Mouse (Mus musculus): ENCODE data around the gene Adarb1. TPM values are rescaled to one million over a fixed set of nuclear protein-coding genes. Genes with fewer than 3 reads are reported as not detected.

Gene Adarb1
- polyA plus RNA-seq (2012; ENCODE audit: low replicate concordance) = 0.32 and 0.81 TPM in 2 replicates

DNA sequence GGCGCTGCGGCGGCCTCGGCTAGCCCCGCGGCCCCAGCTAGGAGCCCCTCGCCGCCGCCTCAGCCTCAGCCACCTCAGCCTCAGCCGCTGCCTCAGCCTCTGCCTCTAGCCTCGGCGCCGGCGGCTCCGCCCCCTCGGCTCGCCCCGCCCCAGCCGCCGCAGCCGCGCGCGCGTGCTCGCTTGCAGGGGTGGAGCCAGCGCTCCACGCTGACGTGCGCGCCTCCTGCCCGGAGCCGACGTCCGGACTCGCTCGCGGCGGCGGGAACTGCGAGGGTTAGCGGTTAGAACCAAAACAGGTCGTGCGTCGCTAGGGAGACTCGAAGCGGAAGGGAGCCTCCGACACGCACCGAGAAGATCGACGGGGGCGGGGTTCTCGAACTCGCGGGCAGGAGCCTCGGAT, at the start of gene Adarb1:
Gene Adarb1, minus strand, starts transcription at position 133 of the 400 bp plus-strand sequence.

DNA sequence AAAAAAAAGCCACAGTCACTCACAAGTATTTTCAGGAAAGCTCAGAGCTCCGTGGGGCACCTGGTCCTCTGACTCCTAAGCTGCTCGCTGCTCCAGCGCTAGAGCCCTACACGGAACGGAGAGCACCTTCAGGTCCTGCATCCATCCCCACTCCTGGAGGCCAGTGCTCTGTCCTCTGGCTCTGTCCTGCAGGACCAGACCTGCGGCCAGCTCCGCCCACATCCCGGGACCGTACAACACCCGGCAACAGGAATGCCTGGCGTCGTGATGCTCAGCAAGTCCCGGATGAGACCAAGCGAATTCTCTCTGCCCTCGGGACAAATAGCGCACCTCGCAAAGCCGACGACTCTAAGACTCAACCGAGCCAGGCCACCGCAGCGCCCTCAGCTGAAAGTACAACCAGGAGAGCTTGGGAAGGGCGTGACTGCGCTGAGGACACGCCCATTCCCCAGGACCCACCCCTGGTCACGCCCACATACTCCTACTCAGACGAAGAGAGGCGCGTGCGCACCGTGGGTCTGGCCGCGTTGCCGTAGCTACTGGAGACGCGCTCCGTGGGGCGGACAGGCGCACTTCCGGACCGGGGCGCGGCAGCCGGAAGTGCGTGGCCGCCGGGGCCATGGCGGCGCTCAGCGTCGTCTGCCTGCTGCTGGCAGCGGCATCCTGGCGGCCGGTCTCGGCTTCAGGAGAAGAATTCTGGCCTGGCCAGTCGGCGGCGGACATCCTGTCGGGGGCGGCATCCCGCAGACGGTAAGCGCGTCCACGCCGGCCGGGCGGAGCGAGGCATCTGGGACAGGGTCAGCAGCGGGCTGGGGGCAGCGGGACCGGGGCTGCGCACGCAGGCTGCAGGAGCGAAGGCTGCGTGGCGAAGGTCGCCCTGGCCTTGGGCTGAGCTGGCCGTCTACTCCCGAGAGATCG, 159.1 kb downstream of the Adarb1 start, which contains the start of gene Pofut2:
Gene Pofut2, plus strand, starts transcription at position 515 of the 918 bp plus-strand sequence.

Other genes starting within 250 kb of the Adarb1 start
- gene Pofut2, start 159.1 kb downstream of the Adarb1 start, polyA plus RNA-seq (2012; ENCODE audit: low replicate concordance) = 66.0 and 70.8 TPM in 2 replicates
- 53.1 and 149 TPM in 2 replicates for gene Fam207a, start 97.5 kb upstream of the Adarb1 start, polyA plus RNA-seq (2012; ENCODE audit: low replicate concordance)
- gene Itgb2, start 112.0 kb upstream of the Adarb1 start, polyA plus RNA-seq (2012; ENCODE audit: low replicate concordance) = 3.8 and 15.3 TPM in 2 replicates
- 22.2 and 37.6 TPM in 2 replicates for gene Pttg1ip, start 163.4 kb upstream of the Adarb1 start, polyA plus RNA-seq (2012; ENCODE audit: low replicate concordance)
- 36.3 and 57.5 TPM in 2 replicates for gene Sumo3, start 187.8 kb upstream of the Adarb1 start, polyA plus RNA-seq (2012; ENCODE audit: low replicate concordance)
- gene Gm49325, start 187.9 kb upstream of the Adarb1 start, polyA plus RNA-seq (2012; ENCODE audit: low replicate concordance) = not detected in 2 replicates
- 15.4 and 47.2 TPM in 2 replicates for gene Ube2g2, start 204.0 kb upstream of the Adarb1 start, polyA plus RNA-seq (2012; ENCODE audit: low replicate concordance)

Data from leukemia stem cell, adult 10-12 weeks (primary cell).